Mouse (Mus musculus): ENCODE measurements around the gene Ksr2.
A peak's percentile ranks its signal among the peaks of the same experiment; 100 is the strongest.

Gene Ksr2

DNA sequence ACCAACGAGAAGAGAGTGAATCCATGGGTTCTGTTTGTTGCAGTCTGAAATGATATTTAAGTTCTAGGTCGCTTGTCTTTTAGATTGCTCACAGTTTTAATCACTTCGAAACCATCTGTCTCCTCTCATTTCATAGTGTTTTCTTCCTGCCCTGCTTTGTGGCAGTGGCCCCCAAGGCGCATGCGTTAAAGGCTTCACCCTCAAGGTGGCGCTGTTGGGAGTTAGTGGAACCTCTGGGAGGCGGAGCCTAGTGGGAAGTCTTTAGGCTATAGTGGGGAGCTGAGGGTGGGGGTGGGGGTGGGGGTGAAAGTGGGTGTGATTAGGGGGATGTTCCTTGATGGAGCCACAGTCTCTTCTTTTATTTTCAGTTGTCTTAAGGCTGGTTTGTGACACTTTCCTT is 214.6 kb downstream of the Ksr2 start:
- DNase-seq: peak; percentile 39

DNA sequence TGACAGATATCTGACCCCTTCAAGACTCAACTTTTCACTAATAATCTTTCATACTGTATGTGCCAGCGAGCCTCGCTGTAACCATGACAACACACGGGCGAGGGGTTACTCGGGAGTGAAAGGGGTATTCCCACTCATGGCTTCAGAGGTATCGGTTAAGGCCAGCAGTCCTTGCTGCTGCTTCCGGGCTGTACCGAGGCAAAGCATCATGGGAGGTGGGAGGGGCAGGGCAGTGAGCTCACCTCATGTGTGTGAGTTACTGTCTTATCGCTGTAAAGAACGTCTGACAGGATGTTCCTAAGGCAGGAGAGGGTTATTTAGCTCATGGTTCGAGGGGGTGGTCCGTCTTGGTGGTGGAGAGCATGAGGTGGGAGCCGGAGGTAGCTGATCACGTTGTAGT is 215.8 kb downstream of the Ksr2 start:
- no peak for DNase-seq

DNA sequence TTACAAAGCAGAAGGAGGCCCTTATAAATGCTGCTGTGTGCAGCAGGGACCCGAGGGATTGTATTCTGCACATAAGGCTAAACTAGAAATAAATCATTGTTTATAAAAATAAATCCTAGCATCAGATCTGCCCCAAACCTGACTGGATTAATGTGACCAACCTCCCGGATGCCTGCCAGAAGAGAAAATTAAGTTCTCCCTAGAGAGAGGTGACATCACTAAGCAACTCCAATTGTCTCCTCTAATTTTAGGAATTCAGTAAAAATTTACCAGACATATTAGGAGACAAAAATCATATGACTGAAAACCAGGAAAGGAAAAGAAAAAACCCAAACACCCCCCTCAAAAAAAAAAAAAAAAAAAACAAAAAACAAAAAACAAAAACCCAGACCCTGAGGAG is 221.4 kb downstream of the Ksr2 start:
- DNase-seq: no peak

DNA sequence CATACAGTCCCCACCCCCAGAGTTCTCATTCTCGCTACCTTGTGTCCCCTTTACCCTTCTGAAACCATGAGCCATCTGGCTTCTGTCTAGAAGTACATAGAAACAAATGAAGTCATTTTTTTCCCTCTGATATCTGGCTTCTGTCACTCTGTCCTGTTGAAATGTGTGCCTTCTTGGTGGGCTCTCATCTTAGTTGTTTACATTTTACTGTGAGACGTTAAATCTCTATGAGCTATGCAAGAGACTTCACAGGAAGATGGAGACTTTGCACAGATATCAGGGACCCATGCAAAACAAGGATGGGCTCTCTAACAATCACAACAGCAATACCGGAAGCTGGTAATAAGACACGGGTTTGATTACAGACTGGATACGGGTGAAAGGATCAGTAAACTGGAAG is 222.0 kb downstream of the Ksr2 start:
- no peak for DNase-seq

DNA sequence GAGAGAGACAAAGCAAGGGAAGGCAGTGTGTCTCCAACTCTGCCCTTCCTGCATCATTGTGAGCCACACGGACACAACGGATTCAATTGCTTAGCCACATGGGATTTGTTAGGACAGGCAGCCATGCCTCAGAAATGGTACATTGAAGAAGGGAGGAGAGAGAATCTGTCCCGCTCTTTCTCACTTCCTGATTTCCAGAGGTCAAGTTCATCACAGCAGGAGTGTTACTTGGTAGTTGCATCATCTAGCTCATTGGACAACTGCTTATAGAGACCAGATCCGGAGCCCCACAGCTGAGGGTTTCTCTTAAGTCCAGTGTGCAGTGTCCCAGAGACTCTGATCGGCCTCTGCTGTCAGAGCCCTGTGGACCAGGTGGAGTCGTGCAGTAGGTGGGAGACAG is 227.8 kb downstream of the Ksr2 start:
- no peak for DNase-seq

DNA sequence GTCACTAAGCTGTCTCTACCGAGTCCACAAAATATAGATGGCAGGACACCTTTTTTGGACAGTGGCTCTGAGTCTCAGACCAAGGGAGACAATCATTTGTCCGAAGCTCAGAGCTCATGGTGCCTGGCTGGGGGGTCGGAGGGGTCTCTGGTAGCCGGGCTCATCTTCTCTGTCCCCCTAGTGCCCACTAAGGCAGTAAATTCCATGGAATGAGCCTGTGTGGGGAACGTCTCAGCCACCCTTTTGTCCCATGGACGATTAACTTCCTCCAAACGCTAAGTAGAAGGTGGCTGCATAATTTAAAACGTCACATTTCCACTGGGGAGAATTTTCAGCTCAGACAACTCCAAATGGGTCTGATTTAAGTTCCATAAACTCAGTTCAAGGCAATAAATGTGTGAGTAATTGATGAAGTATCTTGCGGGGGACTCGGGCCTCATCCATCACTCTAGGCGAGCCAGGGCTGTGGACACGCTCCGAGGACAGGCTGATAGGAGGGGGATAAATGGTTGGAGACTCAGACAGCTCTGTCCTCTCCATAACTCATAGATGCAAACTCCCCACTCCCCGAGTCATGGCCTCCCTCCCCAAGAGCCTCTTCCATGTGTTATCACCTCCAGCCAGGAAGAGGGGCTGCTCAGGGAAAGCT is 237.6 kb downstream of the Ksr2 start:
- DNase-seq: no peak

DNA sequence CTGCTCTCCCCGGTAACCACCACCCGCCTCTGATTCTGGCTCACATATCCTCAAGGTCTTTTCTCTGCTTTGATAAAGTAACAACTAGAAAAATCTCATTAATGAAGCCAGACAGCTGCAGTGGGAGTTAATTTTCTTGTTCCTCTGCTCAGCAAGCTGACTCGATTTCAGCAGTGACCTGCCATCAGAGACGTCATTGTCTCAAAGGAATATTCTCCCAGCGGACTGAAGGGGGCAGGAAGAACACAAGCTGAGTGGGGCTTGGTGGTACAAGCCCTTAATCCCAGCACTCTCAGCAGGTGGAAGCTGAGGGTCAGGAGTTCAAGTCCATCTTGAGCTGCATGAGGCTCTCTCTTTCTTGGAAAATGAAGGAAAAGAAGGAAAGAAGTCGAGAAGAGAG is 244.8 kb downstream of the Ksr2 start:
- DNase-seq: no peak

DNA sequence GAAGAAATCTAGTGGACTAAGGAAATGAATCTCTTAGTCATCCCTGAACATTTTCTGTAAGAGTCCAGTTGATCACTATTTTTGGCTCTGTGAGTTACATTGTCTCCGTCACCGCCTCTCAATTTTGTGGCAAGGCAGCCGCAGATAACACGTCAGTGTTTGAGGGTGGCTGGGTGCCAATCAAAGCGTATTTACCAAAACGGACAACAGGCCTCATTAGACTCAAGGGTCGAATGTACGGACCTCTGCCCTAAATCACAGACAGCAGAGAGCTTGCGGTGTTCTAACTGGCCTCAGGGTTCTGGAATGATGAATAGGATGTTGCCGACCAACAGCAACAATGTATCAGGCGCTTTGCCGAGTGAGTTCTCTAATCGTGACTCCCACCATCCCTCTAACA is 245.8 kb downstream of the Ksr2 start:
- no peak for DNase-seq

DNA sequence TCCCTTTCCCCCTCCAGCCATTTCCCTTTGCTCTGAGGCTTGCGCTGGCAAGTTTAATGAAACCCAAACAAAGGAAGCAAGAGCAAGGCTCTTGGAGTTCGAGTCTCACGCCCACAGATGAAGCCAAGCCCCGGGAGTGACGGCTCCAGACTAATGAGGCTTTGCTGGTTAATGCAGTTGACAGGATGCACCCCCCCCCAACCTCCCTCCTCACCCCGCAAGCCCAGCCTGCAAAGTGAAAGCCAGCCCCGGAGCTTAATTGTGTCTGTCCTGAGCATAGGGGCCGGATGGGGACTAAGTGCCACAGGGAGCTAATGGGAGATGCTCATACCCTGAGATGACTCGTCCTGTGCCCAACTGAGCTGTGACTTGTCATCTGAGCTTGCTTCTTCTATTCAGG is 251.4 kb downstream of the Ksr2 start:
- no peak for DNase-seq

DNA sequence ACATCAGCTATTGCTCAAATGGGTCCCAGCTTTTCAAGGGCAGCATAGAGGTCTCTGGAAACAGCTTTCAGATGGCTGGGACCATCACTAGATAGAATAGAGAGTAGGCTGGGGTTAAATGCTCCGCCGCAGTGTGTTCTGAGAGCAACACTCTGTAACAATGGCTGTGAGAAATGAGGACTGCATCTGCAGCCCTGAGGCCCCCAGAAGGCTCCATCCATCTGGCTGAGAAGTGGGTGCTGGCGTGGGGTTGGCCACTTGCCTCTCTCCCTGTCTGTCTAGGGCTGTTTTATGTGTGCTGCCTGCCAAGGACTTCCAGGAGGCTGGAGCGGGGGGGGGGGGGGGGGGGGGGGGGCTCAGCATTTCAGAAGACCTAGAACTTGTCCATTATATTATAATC is 253.5 kb downstream of the Ksr2 start:
- DNase-seq: no peak

DNA sequence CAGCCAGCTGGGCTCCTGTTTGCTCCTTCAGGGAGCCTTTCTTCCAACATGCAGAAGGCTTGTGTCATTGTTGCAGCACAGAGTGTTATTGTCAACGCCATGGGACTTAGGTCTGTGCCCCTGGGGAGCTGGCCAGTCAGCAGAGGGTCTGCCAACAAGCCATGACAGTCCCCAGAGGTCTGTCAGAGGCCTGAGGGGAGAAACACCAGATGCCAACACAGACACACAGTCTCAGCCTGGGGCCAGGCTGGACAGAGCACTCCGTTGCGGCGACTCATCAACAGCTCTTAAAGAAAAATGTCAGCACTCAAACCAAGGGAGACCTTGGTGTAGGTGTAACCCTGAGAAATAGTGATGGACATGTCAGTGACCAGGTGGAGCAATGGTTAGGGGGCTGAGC is 255.5 kb downstream of the Ksr2 start:
- no peak for DNase-seq

DNA sequence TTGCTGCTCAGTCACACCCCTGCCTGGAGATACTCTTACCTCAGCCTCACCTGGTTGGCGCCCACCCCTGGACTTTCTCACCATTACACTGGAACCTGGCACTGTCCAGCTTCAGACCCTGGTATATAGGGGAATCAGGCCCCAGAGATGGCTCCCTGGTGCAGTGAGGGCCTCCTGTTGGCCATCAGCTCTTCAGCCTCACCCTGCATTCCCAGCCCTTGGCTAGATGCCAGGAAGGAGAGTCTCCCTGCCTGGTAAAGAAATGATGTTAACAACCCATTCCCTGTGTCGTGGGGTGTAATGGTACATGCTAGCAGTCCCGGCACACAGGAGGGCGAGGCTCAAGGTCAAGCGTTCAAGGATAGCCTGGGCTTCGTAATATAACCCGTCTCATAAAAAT is 256.0 kb downstream of the Ksr2 start:
- DNase-seq: no peak

DNA sequence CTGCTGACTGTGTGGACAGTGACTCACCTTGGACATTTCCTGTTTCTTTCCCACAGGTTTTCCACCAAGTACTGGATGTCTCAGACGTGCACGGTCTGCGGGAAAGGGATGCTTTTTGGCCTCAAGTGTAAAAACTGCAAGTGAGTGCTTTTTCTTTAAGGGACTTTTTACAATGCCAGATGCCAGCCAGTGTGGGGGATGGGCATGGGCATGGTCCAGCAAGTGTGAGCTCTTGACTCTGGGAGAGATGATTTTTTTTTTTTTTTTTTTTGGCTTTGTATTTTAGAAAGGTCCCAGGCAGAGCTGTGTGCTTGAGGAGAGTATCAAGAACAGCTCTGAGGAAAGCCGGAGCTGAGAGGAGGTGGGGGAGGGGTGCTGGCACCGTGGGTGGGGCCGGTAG is 257.6 kb downstream of the Ksr2 start:
- no peak for DNase-seq

DNA sequence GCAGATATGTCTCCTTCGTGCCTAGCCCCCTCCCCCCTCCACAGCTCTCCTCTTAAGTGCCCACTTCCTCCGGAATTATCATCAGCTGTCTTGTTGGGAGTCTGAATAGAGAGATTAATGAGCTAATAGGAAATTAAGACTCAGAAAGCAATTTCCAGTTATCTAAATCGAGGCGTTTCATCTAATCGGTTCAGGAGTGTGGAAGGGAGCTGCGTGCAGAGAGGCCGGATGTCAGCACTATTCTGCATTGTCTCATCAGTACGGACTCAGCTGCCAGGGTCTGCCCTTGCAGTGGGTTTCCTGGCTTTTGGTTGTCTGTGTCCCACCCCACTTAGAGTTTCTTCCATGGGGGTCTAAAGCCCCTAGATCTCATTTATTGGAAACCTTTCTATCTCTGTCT is 262.0 kb downstream of the Ksr2 start:
- DNase-seq: no peak

DNA sequence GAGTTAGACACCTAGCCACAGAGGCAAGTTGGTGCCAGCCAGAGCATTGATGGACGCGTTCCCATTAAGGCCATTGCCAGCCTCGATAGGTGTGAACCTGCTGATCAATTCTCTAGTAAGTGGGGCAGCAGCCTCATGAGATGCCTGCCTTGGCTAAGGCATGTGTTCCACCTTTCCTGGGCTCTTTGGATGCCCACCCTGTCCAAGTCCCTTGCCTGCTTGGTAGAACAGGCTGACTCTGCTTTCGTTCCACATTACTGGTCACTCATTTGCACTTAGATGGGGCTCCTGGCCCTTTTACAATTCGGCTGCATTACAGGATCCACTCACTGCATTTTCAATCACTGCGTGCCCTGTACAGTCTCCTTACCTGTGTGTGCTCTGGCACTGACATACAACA is 263.4 kb downstream of the Ksr2 start:
- DNase-seq: peak; percentile 49

DNA sequence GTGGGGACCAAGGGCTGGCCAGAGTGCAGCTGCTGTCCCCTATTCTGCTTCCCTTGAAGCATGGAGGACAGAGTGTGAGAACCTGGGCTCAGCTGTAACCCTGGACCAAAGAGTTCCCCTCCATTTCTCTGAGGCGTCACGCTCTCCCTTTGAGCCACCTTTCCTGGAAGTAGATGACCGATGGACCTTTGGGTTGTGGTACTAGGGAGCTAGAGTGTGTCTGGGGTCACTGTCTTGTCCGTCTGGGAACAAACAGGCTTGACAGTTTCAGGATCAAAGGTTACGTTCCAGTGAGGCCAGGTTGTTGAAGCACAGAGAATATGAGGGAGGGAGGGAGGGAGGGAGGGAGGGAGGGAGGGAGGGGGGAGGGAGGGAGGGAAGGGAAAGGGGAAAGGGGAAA is 264.6 kb downstream of the Ksr2 start:
- DNase-seq: peak; percentile 50

DNA sequence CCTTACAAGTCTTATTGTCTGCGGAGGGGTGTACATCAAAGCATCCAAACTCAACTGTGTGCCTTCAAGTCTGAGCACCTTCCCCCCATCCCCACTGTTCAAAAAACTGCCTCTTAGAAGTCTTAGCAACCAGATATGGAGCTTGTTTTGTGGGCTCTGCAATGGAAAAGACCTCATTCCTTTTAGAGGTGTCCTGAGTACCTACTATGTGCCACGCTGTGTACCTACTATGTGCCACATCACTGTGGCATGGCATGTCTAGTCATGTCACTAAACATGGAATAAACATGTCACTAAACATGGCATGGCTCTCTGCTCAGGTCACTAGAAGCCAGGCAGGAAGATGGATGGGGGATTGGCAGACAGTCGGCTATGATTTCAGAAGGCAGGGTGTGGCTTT is 268.4 kb downstream of the Ksr2 start:
- DNase-seq: no peak

DNA sequence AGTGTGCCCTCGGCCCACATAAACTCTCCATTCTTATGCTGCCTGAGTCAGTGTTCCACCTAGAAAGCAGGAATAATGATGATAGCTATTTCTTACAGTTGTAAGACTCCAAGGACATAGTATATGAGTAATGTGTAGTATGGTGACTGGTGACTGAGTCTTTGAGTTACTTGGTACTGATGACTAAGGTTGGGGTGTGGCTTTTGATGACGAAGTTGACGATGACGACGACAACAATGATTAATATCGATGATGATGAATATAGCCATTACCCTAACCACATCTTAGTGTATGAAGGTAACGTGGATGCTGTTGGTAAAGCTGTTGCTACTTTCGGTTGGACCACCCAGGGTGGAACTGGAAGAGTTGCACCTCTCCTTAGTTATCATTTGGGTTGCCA is 270.7 kb downstream of the Ksr2 start:
- DNase-seq: no peak

DNA sequence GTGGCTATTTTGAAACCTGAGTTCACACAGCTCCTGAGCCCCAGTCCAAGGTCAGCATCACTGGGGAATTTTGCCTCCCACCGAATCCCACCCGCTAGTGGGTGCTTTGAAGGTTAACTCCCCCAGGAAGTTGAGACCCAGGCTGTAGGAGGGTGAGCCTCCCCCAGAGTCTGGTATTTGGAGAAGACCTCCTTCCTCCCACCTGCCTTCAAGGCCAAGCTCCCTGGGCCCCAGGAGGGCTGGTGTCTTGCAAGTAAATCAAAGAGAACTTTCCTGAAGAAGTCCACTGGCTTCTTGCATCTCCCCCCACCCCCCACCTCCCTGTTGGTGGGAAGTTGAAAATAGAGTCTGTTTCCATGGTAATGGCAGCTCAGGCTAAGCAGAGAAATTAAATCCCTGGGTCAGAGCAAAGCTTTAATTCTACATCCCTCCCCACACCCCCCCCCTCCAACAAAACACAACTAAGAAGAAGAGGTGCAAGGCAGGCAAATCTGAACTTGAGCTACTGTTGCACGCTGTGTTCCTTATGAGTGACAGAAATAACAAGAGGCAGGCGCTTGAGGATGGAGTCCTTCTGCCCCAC is 274.1 kb downstream of the Ksr2 start:
- DNase-seq: no peak

DNA sequence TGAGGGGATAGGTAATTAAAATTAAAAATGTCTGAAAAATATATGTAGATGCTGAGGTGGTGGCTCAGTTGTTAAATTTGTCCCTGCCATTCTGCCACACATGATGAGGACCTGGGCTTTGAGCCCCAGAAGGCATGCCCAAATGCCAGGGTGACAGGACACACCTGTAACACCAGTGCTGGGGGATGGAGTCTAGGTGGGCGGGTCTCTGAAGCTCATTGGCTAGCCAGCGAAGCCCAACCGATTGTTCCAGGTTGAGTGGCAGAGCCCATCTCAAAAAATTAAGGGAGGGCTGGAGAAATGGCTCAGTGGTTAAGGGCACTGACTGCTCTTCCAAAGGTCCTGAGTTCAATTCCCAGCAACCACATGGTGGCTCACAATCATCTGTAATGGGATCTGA is 274.9 kb downstream of the Ksr2 start:
- DNase-seq: no peak

DNA sequence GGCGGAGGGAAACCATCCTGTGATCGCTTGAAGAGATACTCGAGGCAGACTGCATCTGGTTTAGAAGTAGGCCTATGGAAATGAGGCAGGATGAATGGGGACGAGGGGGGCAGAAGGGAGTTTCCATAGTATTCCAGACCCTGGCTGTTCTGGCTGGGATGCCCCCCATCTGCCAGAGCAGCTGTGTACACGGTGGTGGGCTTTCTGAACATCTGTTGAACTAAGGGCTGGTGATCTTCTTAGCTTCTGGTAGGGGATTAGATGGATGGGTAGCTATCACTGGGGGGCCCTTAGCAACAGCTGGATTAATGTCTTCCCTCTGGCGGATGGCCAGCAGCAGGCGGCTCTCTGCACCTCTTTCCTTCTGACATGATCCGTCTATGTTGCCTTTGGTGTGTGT is 276.0 kb downstream of the Ksr2 start:
- no peak for DNase-seq

DNA sequence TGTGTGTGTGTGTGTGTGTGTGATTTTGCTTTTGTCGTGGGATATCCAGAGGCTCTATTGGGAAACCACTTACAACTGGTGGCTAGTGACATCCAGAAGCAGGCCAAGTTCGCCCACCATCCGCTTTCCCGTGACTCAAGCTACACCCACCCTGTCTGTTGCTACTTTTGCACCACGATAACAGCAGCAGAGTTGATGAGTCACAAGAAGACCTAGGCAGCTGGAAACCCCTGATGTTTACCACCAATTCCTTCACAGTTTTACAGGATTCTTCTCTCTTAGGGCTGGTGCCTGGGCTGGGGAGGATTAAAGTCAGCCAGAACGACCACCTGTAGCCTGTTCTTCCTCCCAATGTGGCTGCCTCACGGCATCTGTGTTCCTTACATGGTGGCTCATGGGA is 277.5 kb downstream of the Ksr2 start:
- no peak for DNase-seq

DNA sequence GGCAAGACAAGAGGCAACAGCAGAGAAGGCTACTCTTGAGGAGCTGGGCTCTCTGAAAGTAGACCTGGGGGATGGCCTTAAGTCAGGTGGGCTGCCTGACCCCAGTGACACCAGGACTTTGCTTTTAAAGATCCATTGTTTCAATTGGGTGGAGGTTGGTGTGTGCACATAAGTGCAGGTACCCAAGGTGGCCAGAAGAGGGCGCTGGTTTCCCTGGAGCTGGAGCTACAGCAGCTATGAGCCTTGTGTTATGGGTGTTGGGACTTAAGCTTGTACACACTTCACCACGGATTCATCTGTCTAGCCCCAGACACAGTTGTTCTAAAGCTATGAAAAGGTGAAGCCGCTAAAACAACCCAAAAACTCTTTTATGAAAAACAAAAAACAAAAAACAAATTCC is 279.8 kb downstream of the Ksr2 start:
- DNase-seq: no peak

DNA sequence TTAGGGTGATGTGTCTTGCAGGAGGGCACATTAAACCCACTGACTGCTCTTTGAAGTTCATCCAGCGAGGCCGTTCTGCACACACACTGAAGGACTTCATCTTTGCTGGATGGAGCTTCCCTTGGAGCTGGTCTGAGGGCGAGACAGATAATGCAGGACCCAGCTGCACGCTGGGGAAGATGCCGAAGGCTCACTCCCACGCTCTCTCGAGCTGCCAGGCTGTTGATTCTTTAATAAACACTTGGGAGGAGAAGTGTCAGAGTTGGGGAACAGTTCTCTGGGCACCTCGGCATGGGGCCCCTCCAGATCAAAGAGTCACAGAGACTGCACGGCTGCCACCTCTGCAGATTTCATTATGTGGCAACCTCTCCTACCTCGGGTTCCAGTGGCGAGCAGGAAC is 280.8 kb downstream of the Ksr2 start:
- DNase-seq: no peak

DNA sequence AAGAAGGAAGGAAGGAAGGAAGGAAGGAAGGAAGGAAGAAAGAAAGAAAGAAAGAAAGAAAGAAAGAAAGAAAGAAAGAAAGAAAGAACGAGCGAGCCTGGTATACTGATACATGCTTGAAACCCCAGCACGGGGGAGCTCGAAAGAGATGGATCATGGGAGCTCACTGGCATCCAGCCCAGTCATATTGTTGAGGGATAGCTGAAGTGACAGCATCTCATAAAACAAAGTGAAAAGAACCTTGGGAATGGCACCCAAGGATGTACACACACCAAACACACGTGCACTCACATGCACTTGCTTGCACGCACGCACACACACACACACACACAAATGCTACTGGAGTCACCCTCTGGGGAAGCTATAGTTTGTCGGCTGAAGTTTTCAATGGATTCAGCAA is 282.6 kb downstream of the Ksr2 start:
- DNase-seq: no peak

DNA sequence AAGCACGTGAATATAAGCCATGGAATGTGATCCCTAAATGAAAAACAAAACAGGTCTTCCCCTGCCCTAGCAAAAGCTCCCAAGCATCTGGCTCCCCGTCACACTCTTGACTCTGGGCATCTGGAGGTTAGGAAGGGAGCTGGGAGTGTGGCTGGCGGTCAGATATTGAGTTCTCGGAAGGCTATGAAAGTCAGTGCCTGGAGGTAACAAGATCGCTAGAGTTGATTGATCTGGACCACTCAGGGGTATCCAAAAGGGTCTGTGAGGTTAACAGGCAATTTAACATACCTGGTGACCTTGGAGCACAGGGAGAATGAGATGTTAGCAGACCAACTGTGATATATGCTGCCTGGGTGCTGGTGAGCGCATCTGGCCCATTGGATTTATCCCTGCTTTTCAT is 283.8 kb downstream of the Ksr2 start:
- DNase-seq: no peak

Measured in kidney, adult 18-20 months (tissue).